Mouse (Mus musculus) stomach, postnatal 0 days (tissue): ENCODE results near the gene Paqr7. TPM values are rescaled to one million over a fixed set of nuclear protein-coding genes. Genes with fewer than 3 reads are reported as not detected.

Experiments
- ATAC-seq: fragments of 200-750 bp; cut with Nextera tagmentation; 2 replicates; pipeline ENCODE4 v1.8.0; 2017; ENCODE audit not compliant: low FRiP score, low TSS enrichment
- DNase-seq: peaks from one replicate; pipeline ENCODE4 v3.0.0-alpha.2; 2016; ENCODE audit warnings: low spot score
- H3K27ac ChIP-seq: fragments of 300-500 bp; sonication (generic); replicated peaks from 2 replicates; pipeline ENCODE4 v1.5.1; 2014; ENCODE audit warnings: mild to moderate bottlenecking, control low read depth
- H3K27me3 ChIP-seq: fragments of 300-500 bp; sonication (generic); 2 replicates; pipeline ENCODE4 v1.6.1; 2014; ENCODE audit warnings: low read length; ENCODE audit not compliant: control insufficient read depth, insufficient read depth
- H3K36me3 ChIP-seq: fragments of 300-500 bp; sonication (generic); 2 replicates; pipeline ENCODE4 v1.6.1; 2014; ENCODE audit warnings: low read length, mixed read lengths; ENCODE audit not compliant: control insufficient read depth, insufficient read depth
- H3K4me1 ChIP-seq: fragments of 300-500 bp; sonication (generic); replicated peaks from 2 replicates; pipeline ENCODE4 v1.6.1; 2014; ENCODE audit warnings: antibody characterized with exemption; ENCODE audit not compliant: control insufficient read depth, insufficient read depth
- H3K4me2 ChIP-seq: fragments of 300-500 bp; sonication (generic); replicated peaks from 2 replicates; pipeline ENCODE4 v1.6.1; 2014; ENCODE audit warnings: low read depth, mild to moderate bottlenecking, control low read depth, moderate library complexity
- H3K4me3 ChIP-seq: fragments of 300-500 bp; sonication (generic); 2 replicates; pipeline ENCODE4 v1.5.1; 2014; ENCODE audit warnings: low read depth, low read length, control low read depth
- H3K9ac ChIP-seq: fragments of 300-500 bp; sonication (generic); 2 replicates; pipeline ENCODE4 v1.6.1; 2014; ENCODE audit warnings: mild to moderate bottlenecking, low read length, control low read depth, mixed read lengths
- H3K9me3 ChIP-seq: fragments of 300-500 bp; sonication (generic); 2 replicates; pipeline ENCODE4 v1.6.1; 2016; ENCODE audit warnings: low read length; ENCODE audit not compliant: control insufficient read depth
- CTCF ChIP-seq: IDR thresholded peaks from 2 replicates; pipeline ENCODE4 v1.5.1; 2016; ENCODE audit warnings: antibody characterized with exemption, low read depth, mild to moderate bottlenecking, moderate library complexity
- EP300 ChIP-seq: optimal IDR thresholded peaks from 2 replicates; pipeline ENCODE3; 2016; ENCODE audit warnings: antibody characterized with exemption
- WGBS: fragments of 180-500 bp; shearing (Covaris S2); extraction: QIAGEN DNeasy Blood & Tissue Kit; methylation state at CpG from one replicate; pipeline ENCODE4 v1.1.7; 2014; 5-methylcytosine and 5-hydroxymethylcytosine counted together
- polyA plus RNA-seq: library from polyadenylated mRNA; unstranded; fragments of >200 nt; fragmentation: Nextera tagmentation; extraction: Ambion mirVana; gene quantifications from 2 replicates; pipeline ENCODE4 v1.2.1, GENCODE M21; 2015

The Paqr7 gene
- polyA plus RNA-seq, 1 experiment from 2014 or later, result 51.8 TPM

DNA sequence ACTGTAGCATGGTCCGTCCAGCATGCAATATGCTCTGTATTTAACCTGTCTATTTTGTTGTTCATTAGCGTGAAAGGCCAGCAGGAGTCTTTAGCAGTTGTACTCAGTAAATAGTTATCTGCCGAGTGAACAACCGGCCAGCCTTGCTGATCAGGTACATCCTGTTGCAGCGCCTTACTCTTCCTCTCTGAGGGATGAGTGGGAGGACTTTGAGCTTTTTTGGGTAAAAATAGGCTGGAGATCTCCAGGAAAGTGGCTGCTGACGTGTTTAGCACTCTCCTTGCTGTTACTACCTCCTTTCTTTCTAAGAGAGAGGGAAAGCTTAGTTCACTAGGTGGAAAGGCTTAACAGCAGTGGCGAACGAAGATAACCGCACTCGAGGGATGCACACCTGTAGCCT lies 21.2 kb downstream of the Paqr7 start:
- Histone ChIP-seq H3K9me3 (no peaks in the 10 kb centered on the region), H3K27ac (peak overlapping the region; percentile 67), H3K36me3 (no peaks in the 10 kb centered on the region), H3K4me1 (0 out of 2 replicates have a peak, but pooled peaks cover 3% of the 10 kb centered on the region), H3K9ac (no peak overlapping the region), H3K27me3 (no peaks in the 10 kb centered on the region), H3K4me3 (no peak overlapping the region), H3K4me2 (no peak overlapping the region)
- DNase-seq (no peak), ATAC-seq (no peak)
- TF ChIP-seq CTCF (no peak), EP300 (no peak)
- WGBS, result 87% methylated on average over 10 of the region's 10 CpGs

DNA sequence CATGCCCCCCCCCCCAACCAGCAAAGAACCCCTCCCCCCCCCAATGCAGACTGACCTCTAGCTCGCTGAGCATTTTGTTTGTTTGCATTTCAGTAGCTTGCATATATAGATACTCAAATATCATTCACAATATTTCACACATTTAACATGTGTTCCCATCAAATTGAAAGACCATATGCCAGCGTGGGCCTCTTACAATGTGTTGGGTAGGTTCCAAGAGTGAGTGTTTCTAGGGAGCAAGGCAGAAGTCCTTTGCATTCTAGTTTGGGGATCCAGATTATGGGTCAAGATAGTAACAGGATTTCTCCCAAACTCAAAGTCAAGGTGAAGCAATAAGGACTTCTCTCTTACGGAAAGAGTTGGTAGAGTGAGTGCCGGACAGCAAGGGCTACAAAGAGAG lies 22.0 kb downstream of the Paqr7 start:
- H3K36me3 ChIP-seq, result no peaks in the 10 kb centered on the region
- H3K4me1 ChIP-seq, result 0 out of 2 replicates have a peak, but pooled peaks cover 3% of the 10 kb centered on the region
- ATAC-seq (no peak), DNase-seq (no peak)
- no peak overlapping the region for H3K9ac ChIP-seq
- H3K27me3 ChIP-seq, result no peaks in the 10 kb centered on the region
- H3K4me2 ChIP-seq, result no peak overlapping the region
- no peak overlapping the region for H3K4me3 ChIP-seq
- no peaks in the 10 kb centered on the region for H3K9me3 ChIP-seq
- WGBS, result 88% methylated on average over 4 of the region's 4 CpGs
- no peak overlapping the region for H3K27ac ChIP-seq
- no peak for TF ChIP-seq EP300
- TF ChIP-seq CTCF, result no peak

DNA sequence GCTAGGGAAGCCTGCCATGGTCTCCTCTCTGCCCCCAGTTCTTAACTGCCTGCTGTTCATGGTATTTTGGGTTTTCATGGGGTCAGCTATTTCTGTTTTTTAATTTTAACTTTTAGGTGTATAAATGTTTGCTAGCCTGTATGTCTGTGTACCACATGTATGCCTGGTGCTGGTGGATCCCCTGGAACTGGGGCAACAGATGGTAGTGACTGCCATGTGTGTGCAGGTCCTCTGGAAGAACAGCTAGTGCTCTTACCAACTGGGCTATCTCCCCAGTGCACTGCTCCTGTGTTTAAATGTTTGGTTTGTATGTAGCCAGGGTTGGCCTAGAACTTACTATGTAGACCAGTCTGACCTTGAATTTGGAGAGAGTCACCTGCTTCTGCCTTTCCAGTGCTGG lies 22.8 kb downstream of the Paqr7 start:
- DNase-seq (no peak), ATAC-seq (no peak)
- Histone ChIP-seq H3K9ac (no peak overlapping the region), H3K27ac (no peak overlapping the region), H3K4me2 (no peak overlapping the region), H3K4me1 (0 out of 2 replicates have a peak, but pooled peaks cover 3% of the 10 kb centered on the region), H3K36me3 (no peaks in the 10 kb centered on the region), H3K27me3 (no peaks in the 10 kb centered on the region), H3K4me3 (no peak overlapping the region), H3K9me3 (no peaks in the 10 kb centered on the region)
- no peak for TF ChIP-seq EP300
- no peak for TF ChIP-seq CTCF

DNA sequence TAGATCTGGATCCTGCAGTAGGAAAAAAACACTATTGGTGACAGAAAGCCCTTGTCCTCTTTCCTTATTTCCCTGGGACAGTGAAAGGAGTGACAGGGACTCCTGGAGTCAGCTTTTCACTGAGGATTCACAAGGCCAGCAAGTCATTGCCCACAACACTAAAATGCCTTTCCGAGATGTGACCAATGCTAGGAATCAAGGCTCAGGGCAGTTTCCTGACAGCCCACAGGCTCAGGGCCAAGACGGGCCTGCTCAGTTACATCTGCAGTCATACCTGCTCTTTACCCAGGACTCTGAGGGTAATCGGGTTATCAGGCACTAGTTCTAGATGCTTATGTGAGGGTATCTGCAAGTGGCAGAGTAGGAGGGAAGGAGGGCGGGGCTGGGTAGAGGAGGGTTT lies 26.9 kb downstream of the Paqr7 start:
- no peak for DNase-seq
- H3K36me3 ChIP-seq, result peaks cover 8% of the 10 kb centered on the region; the same call in 1 of the 2 replicates
- no peak for ATAC-seq
- H3K4me3 ChIP-seq, result no peak overlapping the region
- no peak overlapping the region for H3K4me2 ChIP-seq
- H3K4me1 ChIP-seq, result no peaks in the 10 kb centered on the region
- H3K27me3 ChIP-seq, result no peaks in the 10 kb centered on the region
- H3K9ac ChIP-seq, result no peak overlapping the region
- WGBS, result 80% methylated on average over 4 of the region's 4 CpGs
- H3K9me3 ChIP-seq, result no peaks in the 10 kb centered on the region
- TF ChIP-seq EP300, result no peak
- TF ChIP-seq CTCF, result no peak
- H3K27ac ChIP-seq, result no peak overlapping the region

DNA sequence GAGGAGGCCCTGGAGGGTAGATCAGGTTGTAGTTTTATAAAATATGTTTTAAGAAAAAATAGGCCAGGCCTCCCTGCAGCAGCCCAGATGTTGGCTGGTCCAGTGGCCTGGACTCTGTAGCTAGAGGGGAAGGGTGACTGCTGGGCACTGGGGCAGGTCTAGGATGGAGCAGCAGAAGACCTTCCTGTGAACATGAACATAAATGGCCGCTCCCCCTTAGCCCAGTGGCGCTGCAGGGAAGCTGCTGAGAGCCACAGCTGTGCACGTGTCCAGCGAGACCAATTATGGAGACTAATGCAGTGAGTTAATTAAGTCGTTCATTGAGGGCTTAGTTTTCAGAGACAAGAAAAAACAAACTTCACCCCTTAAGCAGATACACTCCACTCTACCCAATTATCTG lies 29.3 kb downstream of the Paqr7 start:
- WGBS, result 73% methylated on average over 5 of the region's 5 CpGs
- Histone ChIP-seq H3K27ac (no peak overlapping the region), H3K9me3 (no peaks in the 10 kb centered on the region), H3K4me3 (no peak overlapping the region), H3K9ac (no peak overlapping the region), H3K4me2 (no peak overlapping the region), H3K36me3 (peaks cover 19% of the 10 kb centered on the region), H3K4me1 (no peaks in the 10 kb centered on the region), H3K27me3 (no peaks in the 10 kb centered on the region)
- TF ChIP-seq EP300 (no peak), CTCF (no peak)
- no peak for ATAC-seq
- DNase-seq, result no peak

DNA sequence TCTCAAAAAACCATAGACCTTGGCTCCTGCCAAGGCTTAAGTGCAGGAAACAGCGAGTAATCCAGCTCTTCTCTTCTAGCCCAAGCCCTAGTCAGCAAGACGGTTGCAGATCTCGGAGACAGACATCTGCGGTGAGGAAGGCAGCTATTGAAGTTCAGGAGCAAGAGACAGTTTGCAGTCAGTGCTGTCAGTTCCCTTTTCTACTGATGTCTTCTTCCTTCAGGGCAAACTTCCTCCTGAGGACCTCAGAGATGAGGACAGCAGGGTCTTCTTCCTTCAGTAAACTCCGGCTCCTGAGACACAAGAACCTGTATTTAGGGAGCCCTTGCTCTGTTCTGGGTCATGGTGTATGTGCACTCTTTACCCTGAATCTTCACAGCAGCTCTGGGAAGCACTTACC lies 29.7 kb downstream of the Paqr7 start:
- TF ChIP-seq EP300 (no peak), CTCF (no peak)
- ATAC-seq, result no peak
- Histone ChIP-seq H3K27me3 (no peaks in the 10 kb centered on the region), H3K4me2 (no peak overlapping the region), H3K4me1 (no peaks in the 10 kb centered on the region), H3K9ac (no peak overlapping the region), H3K27ac (no peak overlapping the region), H3K9me3 (no peaks in the 10 kb centered on the region), H3K4me3 (no peak overlapping the region), H3K36me3 (peaks cover 19% of the 10 kb centered on the region)
- no peak for DNase-seq
- 77% methylated on average over 5 of the region's 5 CpGs for WGBS
